Mouse (Mus musculus) limb, embryonic 13.5 days (tissue): ENCODE data around the gene Zfp763. TPM values are rescaled to one million over a fixed set of nuclear protein-coding genes. Genes with fewer than 3 reads are reported as not detected.
"Not testable (repeated sequence)": the region's sequence is repeated elsewhere in the genome, so short reads cannot be mapped to it uniquely, and the experiment has no call there.

Source experiments
- ATAC-seq: fragments of 200-750 bp; cut with Nextera tagmentation; 2 replicates; pipeline ENCODE4 v1.8.0; 2017; ENCODE audit warnings: low read depth, moderate number of reproducible peaks, moderate TSS enrichment; ENCODE audit not compliant: low FRiP score
- H3K27ac ChIP-seq: fragments of 300-500 bp; sonication (generic); 2 replicates; pipeline ENCODE4 v1.5.1; 2015; ENCODE audit warnings: inconsistent platforms, mild to moderate bottlenecking, moderate library complexity
- H3K27me3 ChIP-seq: fragments of 300-500 bp; sonication (generic); 2 replicates; pipeline ENCODE4 v1.6.1; 2015; ENCODE audit warnings: mild to moderate bottlenecking, inconsistent platforms
- H3K36me3 ChIP-seq: fragments of 300-500 bp; sonication (generic); 2 replicates; pipeline ENCODE4 v1.6.1; 2015; ENCODE audit warnings: inconsistent platforms, mild to moderate bottlenecking, moderate library complexity
- H3K4me1 ChIP-seq: fragments of 300-500 bp; sonication (generic); 2 replicates; pipeline ENCODE4 v1.6.1; 2015; ENCODE audit warnings: inconsistent platforms
- H3K4me2 ChIP-seq: fragments of 300-500 bp; sonication (generic); replicated peaks from 2 replicates; pipeline ENCODE4 v1.6.1; 2015; ENCODE audit warnings: inconsistent platforms, mild to moderate bottlenecking, moderate library complexity
- H3K4me3 ChIP-seq: fragments of 300-500 bp; sonication (generic); 2 replicates; pipeline ENCODE4 v1.5.1; 2015; ENCODE audit warnings: moderate library complexity, mild to moderate bottlenecking, inconsistent platforms
- H3K9ac ChIP-seq: fragments of 300-500 bp; sonication (generic); 2 replicates; pipeline ENCODE4 v1.6.1; 2015; ENCODE audit warnings: mild to moderate bottlenecking, inconsistent platforms
- H3K9me3 ChIP-seq: fragments of 300-500 bp; sonication (generic); 2 replicates; pipeline ENCODE4 v1.6.1; 2016; ENCODE audit warnings: inconsistent platforms
- WGBS: fragments of 180-500 bp; shearing (Covaris S2); methylation state at CpG from one replicate; pipeline ENCODE4 v1.1.7; 2015; 5-methylcytosine and 5-hydroxymethylcytosine counted together
- polyA plus RNA-seq: library from polyadenylated mRNA; unstranded; fragments of >200 nt; fragmentation: Nextera tagmentation; extraction: Ambion mirVana; gene quantifications from 2 replicates; pipeline ENCODE4 v1.2.1, GENCODE M21; 2015

The Zfp763 gene
- 18.5 and 18.6 TPM in 2 replicates for polyA plus RNA-seq

DNA sequence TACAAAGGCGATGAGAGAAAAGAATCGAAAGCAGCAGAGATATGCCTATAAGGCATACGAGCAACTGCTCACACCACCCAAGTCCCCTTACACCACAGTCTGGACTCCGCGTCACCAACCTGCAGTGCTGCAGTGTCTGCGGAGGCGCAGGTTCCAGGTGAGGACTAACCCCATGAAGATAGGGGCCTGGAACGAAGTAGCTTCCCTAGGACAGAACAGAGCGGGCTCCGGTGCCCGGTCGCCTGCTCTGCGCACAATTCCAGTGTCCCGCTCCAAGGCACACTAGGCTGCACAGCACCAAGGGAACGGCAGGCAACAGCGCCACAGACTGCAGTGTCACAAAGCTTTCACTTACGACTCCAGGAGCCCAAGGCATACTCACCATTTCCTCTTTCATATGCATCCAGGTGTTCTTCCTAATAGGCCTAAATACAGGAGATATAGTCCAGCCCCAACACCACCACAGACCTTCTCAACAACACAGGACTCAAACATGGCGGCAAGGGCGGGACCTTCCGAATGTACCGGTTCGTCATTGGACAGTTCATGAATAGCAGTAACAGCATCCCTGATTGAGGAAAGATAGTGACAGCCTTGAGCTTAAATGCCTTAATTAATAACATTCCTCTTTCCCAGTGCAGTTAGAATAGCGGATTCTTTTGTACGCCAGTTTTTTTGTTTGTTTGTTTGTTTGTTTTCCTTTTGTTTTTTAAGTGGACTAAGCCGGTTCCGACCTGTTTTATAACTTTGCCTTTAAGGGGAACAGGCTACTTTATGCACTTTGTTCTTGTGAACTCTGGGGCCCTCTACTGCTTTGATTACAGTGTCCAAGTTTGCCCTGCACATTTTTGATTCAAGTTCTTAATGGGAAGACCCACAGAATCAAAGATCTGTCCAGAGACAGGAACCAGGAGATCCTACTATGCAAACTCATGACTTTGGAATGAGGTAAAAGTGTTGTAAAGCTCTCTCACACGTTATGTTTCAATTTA, at the start of gene Zfp763:
Gene Zfp763 (minus strand): TSS at position 503 of the 992 bp plus-strand sequence.
- Histone ChIP-seq H3K9ac (peak within 1 kb of the TSS; percentile 88), H3K27me3 (no peaks in the 10 kb centered on the region), H3K4me1 (no peaks in the 10 kb centered on the region), H3K9me3 (peaks cover 10% of the 10 kb centered on the region; the same call in 1 of the 2 replicates), H3K4me2 (peak within 1 kb of the TSS; percentile 64), H3K27ac (peak within 1 kb of the TSS; percentile 90), H3K36me3 (peaks cover 10% of the 10 kb centered on the region), H3K4me3 (peak within 1 kb of the TSS; percentile 87)
- 2% methylated on average over 27 of the region's 27 CpGs for WGBS
- ATAC-seq, result peak; percentile 99

DNA sequence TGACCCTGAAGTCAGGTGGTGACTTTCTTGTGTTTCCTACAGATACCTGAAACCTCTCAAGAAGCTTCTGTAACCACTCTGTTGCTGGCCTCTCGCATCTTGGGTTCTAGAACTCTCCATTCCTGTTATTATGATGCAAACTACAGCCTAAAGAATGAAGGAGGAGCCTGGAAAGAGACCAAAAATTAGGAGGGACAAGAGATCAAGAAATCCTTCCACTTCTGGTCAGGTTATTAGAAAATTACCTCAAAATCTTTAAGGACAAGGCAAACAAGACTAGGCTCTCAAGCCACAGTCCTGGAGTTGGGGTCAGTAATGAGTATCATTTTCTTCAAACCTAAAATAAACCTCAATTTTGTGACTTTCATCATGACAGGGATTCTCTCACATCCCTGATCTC, 34.8 kb upstream of the Zfp763 start, which contains the start of gene 4921501E09Rik:
Gene 4921501E09Rik (minus strand): TSS at position 101 of the 400 bp plus-strand sequence.
- no peak within 1 kb of the TSS for H3K9ac ChIP-seq
- no peak within 1 kb of the TSS for H3K27ac ChIP-seq
- H3K27me3 ChIP-seq, result no peaks in the 10 kb centered on the region
- 32% methylated on average over 1 of the region's 1 CpGs for WGBS
- H3K9me3 ChIP-seq, result no peaks in the 10 kb centered on the region
- H3K36me3 ChIP-seq, result no peaks in the 10 kb centered on the region
- no peak within 1 kb of the TSS for H3K4me3 ChIP-seq
- no peak for ATAC-seq
- no peak within 1 kb of the TSS for H3K4me2 ChIP-seq
- H3K4me1 ChIP-seq, result no peaks in the 10 kb centered on the region

DNA sequence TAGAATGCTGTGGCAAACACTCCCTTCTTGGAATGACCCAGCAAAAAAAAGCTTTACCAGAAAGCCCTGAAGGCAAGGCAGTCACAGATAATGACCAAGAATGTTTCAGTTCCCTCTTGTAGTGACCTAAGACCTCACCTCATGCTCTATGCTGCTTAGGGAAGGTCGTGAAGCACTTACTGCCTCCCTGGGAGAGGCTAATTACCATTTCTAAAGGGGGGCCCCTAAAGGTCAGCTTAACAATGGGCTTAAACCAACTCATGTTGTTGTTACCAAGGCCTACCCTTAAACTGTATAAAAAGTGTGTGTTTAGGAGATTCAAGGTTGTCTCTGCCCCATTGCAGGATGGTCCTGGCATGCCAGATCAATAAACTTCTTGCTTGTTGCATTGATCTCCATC, 29.8 kb upstream of the Zfp763 start:
- Histone ChIP-seq H3K36me3 (no peaks in the 10 kb centered on the region), H3K27me3 (no peaks in the 10 kb centered on the region), H3K27ac (no peak overlapping the region), H3K4me3 (no peak overlapping the region), H3K9me3 (no peaks in the 10 kb centered on the region), H3K4me2 (no peak overlapping the region), H3K9ac (no peak overlapping the region), H3K4me1 (no peaks in the 10 kb centered on the region)
- WGBS, result 9% methylated on average over 1 of the region's 1 CpGs
- no peak for ATAC-seq

DNA sequence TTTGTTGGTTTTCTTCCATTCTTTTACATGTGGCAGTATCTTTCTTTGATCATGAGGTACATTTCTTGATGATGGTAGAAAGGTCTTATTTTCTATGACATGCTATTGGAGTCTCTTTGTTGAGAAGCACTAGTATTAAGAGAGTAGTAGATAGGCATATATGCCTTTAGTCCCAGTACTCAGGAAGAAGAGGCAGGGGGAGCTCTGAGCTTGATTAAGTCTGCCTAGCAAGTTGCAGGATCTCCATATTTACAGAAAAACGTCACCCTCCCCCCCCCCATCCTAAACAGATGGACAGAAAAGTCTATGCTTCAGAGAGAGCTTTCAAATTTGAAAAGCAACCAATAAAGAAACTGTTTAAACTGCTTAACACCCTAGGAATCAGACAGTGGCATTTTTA, 25.6 kb upstream of the Zfp763 start:
- Histone ChIP-seq H3K4me2 (no peak overlapping the region), H3K9ac (no peak overlapping the region), H3K36me3 (no peaks in the 10 kb centered on the region), H3K27me3 (no peaks in the 10 kb centered on the region), H3K4me1 (no peaks in the 10 kb centered on the region), H3K9me3 (no peaks in the 10 kb centered on the region), H3K27ac (no peak overlapping the region), H3K4me3 (no peak overlapping the region)
- ATAC-seq, result no peak
- WGBS, result 14% methylated on average over 1 of the region's 1 CpGs

DNA sequence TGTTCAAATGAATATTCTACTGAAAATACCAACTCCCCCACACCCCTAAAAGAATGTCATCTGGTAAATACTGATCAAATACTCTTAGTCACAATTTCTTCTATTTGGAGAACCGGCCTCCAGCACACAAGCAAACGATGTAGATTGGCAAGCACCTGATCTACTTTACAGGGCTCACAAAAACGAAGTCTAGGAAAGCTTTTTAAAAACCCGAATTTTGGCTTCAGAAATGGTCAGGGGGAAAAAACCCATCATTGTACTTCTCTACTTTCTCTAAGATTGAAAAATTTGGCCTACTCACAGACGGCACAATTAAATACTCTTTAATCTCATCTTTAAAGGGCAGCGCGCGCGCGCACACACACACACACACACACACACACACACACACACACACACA, 826 bp downstream of the Zfp763 start:
- H3K36me3 ChIP-seq, result peaks cover 14% of the 10 kb centered on the region
- WGBS, result 20% methylated on average over 5 of the region's 10 CpGs
- H3K4me1 ChIP-seq, result no peaks in the 10 kb centered on the region
- H3K9me3 ChIP-seq, result peaks cover 16% of the 10 kb centered on the region
- peak overlapping the region; percentile 87 for H3K4me3 ChIP-seq
- no peak for ATAC-seq
- H3K4me2 ChIP-seq, result peak overlapping the region; percentile 64
- no peaks in the 10 kb centered on the region for H3K27me3 ChIP-seq
- no peak overlapping the region for H3K27ac ChIP-seq
- H3K9ac ChIP-seq, result peak overlapping the region; percentile 88

DNA sequence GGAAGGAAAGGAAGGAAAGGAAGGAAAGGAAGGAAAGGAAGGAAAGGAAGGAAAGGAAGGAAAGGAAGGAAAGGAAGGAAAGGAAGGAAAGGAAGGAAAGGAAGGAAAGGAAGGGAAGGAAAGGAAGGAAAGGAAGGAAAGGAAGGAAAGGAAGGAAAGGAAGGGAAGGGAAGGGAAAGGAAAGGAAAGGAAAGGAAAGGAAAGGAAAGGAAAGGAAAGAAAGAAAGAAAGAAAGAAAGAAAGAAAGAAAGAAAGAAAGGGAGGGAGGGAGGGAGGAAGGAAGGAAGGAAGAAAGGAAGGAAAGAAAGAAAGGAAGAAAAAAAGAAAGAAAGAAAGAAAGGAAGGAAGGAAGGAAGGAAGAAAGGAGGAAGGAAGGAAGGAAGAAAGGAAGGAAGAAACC, 12.8 kb downstream of the Zfp763 start:
- H3K27me3 ChIP-seq, ATAC-seq, H3K4me2 ChIP-seq, H3K4me1 ChIP-seq, H3K4me3 ChIP-seq, H3K9ac ChIP-seq, H3K27ac ChIP-seq: not testable (repeated sequence)
- Histone ChIP-seq H3K9me3 (peaks cover 75% of the 10 kb centered on the region), H3K36me3 (peaks cover 88% of the 10 kb centered on the region)

DNA sequence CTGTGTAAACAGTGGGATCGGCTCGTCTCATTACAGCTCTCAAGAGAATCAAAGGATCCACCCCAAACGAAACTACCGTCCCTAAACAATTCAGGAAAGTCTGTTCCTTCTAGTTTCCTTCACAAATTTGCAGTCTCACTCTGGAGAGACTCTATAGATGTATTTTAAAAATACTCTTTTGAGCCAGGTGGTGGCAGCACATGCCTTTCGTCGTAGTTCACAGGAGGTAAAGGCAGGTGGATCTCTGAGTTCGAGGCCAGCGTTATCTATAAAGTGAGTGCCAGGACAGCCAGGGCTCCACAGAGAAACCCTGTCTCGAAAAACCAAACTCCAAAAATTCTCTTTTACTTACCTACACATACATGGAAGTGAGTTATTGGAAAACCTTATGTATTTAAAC, 24.9 kb downstream of the Zfp763 start:
- no peak overlapping the region for H3K27ac ChIP-seq
- peaks cover 12% of the 10 kb centered on the region for H3K9me3 ChIP-seq
- no peaks in the 10 kb centered on the region for H3K4me1 ChIP-seq
- H3K36me3 ChIP-seq, result peaks cover 25% of the 10 kb centered on the region
- no peak for ATAC-seq
- no peak overlapping the region for H3K9ac ChIP-seq
- no peak overlapping the region for H3K4me2 ChIP-seq
- H3K4me3 ChIP-seq, result no peak overlapping the region
- H3K27me3 ChIP-seq, result no peaks in the 10 kb centered on the region
- 49% methylated on average over 9 of the region's 9 CpGs for WGBS

DNA sequence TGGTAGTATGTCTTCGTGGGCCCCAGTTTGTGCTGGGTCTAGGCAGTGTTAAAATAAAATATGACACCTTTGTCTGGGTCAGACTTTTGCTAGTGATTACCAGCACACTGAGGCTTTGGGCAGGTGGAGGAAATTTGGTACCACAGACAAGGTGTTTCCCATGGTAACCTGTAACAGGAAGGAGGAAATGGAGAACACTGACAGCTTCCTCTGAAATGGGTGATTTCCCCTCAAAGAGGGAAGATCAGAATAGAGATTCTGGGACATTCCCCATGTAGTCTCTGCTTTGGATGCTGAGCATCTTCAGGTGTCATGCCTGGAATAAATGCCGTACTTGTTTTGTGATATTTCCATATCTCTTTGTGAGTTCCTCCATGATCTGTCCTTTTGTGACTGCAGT, 34.7 kb downstream of the Zfp763 start:
- H3K9ac ChIP-seq, result no peak overlapping the region
- H3K27me3 ChIP-seq, result no peaks in the 10 kb centered on the region
- 95% methylated on average over 2 of the region's 2 CpGs for WGBS
- peaks cover 19% of the 10 kb centered on the region for H3K9me3 ChIP-seq
- peaks cover 73% of the 10 kb centered on the region for H3K36me3 ChIP-seq
- H3K4me1 ChIP-seq, result peaks cover 6% of the 10 kb centered on the region
- H3K27ac ChIP-seq, result no peak overlapping the region
- ATAC-seq, result no peak
- H3K4me3 ChIP-seq, result no peak overlapping the region
- no peak overlapping the region for H3K4me2 ChIP-seq

DNA sequence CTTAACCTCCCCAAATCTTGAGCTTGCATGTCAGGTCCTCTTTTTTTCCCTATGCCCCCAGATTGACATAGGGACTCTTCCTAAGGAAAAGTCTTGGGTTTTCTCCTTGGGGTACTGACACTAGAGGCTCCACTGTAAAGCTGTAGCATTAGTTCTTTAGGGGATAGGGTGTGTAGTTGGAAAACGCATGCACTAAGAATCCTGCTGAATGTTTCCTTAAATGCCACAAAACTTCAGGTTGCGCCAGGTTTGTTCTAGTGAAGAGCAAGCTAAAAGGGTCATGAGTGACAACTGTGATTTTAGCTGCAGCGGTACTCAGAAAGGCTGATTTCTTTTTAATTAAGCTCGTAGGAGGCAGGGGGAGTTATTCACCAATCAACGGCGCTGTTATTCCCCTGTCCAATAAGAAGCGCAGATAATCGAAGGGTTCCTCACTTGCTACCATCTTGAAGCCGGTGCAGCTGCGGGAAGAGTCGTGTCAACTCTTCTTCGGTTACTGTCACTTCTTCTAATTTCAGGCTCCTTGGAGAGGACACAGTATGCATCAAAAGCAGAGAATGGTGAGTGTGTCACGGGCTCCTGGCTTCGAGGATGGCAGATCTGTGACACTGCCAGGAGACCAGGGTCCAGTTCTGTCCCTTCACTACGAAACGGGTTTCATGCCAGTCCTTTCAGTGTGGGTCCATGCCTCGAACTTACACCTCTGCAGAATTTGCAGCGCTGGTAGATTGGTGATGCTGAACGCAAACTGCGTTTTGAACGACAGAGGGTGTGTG, 40.3 kb downstream of the Zfp763 start, which contains the start of gene Zfp952:
Gene Zfp952 (plus strand): TSS at position 431 of the 776 bp plus-strand sequence.
- ATAC-seq, result peak; percentile 97
- Histone ChIP-seq H3K27ac (peak within 1 kb of the TSS; percentile 55; the same call in 1 of the 2 replicates), H3K36me3 (peaks cover 25% of the 10 kb centered on the region), H3K9ac (peak within 1 kb of the TSS; percentile 80), H3K4me2 (peak within 1 kb of the TSS; percentile 85), H3K9me3 (no peaks in the 10 kb centered on the region), H3K4me1 (peaks cover 6% of the 10 kb centered on the region), H3K27me3 (no peaks in the 10 kb centered on the region), H3K4me3 (peak within 1 kb of the TSS; percentile 80)
- WGBS, result under 1% methylated on average over 21 of the region's 21 CpGs

DNA sequence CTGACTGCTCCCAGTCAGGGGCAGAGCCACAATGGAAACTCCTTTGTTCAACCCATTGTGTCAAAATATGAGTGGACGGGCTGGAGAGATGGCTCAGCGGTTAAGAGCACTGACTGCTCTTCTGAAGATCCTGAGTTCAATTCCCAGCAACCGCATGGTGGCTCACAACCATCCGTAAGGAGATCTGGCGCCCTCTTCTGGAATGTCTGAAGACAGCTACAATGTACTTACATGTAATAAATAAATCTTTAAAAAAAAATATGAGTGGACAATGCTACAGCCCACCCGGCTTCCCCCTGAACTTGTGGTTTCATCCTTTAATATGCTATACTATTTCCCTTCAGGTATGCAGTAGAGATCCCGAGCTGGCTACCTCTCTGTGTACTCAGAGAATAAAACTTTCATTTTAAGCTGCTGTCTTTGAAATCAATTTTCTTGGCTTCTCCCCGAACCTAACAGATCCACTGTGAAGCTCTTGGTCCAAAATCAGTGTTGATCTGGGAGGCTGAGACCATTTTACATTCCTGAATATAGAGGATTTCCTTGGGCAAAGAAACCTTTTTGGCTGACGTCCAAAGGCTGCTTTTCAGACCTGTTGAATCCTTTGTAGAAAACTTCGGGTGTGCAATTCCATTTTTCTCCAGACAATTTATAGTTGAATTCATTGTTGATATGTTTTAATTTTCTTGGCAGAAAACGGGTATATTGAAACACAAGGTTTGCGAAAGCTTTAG, 41.1 kb downstream of the Zfp763 start:
- Histone ChIP-seq H3K4me2 (peak overlapping the region; percentile 85), H3K36me3 (peaks cover 24% of the 10 kb centered on the region), H3K9ac (peak overlapping the region; percentile 80), H3K9me3 (no peaks in the 10 kb centered on the region), H3K4me3 (peak overlapping the region; percentile 80), H3K27ac (no peak overlapping the region), H3K4me1 (peaks cover 6% of the 10 kb centered on the region), H3K27me3 (no peaks in the 10 kb centered on the region)
- 73% methylated on average over 12 of the region's 12 CpGs for WGBS
- no peak for ATAC-seq

DNA sequence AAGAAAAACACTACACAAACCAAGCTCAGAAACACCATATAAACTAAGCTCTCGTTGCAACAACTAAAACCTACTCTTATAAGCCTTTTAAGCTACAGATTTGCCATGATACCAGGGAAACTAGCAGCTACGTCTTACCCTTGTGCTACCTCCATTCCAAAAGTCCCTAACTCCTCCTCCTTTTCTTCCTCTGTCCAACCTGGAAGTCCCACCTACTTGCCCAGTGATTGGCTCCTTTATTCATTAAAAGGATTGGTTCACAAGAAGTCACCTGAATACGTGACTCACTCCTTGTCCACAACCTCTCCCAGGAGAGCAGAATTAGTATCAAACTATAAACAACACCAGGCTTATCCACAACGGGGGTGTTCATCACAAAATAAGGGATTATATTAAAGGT, 46.9 kb downstream of the Zfp763 start:
- no peak for ATAC-seq
- 0 out of 2 replicates have a peak, but pooled peaks cover 8% of the 10 kb centered on the region for H3K36me3 ChIP-seq

More for the DNA sequence above, 46.9 kb downstream of the Zfp763 start:
- H3K4me1 ChIP-seq, result no peaks in the 10 kb centered on the region
- no peak overlapping the region for H3K4me2 ChIP-seq
- H3K9me3 ChIP-seq, result no peaks in the 10 kb centered on the region
- no peak overlapping the region for H3K4me3 ChIP-seq
- no peak overlapping the region for H3K27ac ChIP-seq
- 74% methylated on average over 4 of the region's 4 CpGs for WGBS
- no peaks in the 10 kb centered on the region for H3K27me3 ChIP-seq
- no peak overlapping the region for H3K9ac ChIP-seq
